Mouse (Mus musculus): ENCODE data around the gene Mlxip. TPM values are rescaled to one million over a fixed set of nuclear protein-coding genes. Genes with fewer than 3 reads are reported as not detected.

Gene Mlxip
- total RNA-seq, 2 experiments from 2014 or later = 54.5 TPM

GRCm38 (mm10) chr5:123381968-123382367 lies 12.6 kb upstream of the Mlxip start:
- DNase-seq = no peak

GRCm38 (mm10) chr5:123382686-123383085 lies 11.9 kb upstream of the Mlxip start:
- no peak for DNase-seq

GRCm38 (mm10) chr5:123388452-123388851 lies 6.1 kb upstream of the Mlxip start:
- no peak for DNase-seq

GRCm38 (mm10) chr5:123390536-123391441 lies 3.8 kb upstream of the Mlxip start:
- no peak for DNase-seq

GRCm38 (mm10) chr5:123391442-123391809 lies 3.2 kb upstream of the Mlxip start:
- DNase-seq = no peak

GRCm38 (mm10) chr5:123393786-123394302 lies 754 bp upstream of the Mlxip start:
- no peak for DNase-seq

- peak; percentile 37 for DNase-seq
These were observed 621 bp downstream of the Mlxip start for GRCm38 (mm10) chr5:123394957-123395881.

- DNase-seq = no peak
These were observed 2.4 kb downstream of the Mlxip start for GRCm38 (mm10) chr5:123396901-123397464.

- DNase-seq = peak; percentile 65
These were observed 3.2 kb downstream of the Mlxip start for GRCm38 (mm10) chr5:123397786-123398185.

- DNase-seq = no peak
These were observed 4.4 kb downstream of the Mlxip start for GRCm38 (mm10) chr5:123398856-123399498.

GRCm38 (mm10) chr5:123404480-123404879 lies 9.9 kb downstream of the Mlxip start:
- no peak for DNase-seq

GRCm38 (mm10) chr5:123406952-123407351 lies 12.4 kb downstream of the Mlxip start:
- no peak for DNase-seq

- DNase-seq = no peak
These were observed 13.6 kb downstream of the Mlxip start for GRCm38 (mm10) chr5:123408176-123408575.

- no peak for DNase-seq
These were observed 17.6 kb downstream of the Mlxip start for GRCm38 (mm10) chr5:123412193-123412592.

GRCm38 (mm10) chr5:123413866-123414363 lies 19.3 kb downstream of the Mlxip start:
- DNase-seq = no peak

- DNase-seq = no peak
These were observed 21.6 kb downstream of the Mlxip start for GRCm38 (mm10) chr5:123416149-123416548.

GRCm38 (mm10) chr5:123416566-123417518 lies 22.2 kb downstream of the Mlxip start:
- peak; percentile 79 for DNase-seq

- no peak for DNase-seq
These were observed 29.3 kb downstream of the Mlxip start for GRCm38 (mm10) chr5:123423885-123424284.

- DNase-seq = no peak
These were observed 33.0 kb downstream of the Mlxip start for GRCm38 (mm10) chr5:123427556-123427955.

Measured in gastrocnemius, postnatal 25 days (tissue).